Mouse (Mus musculus): ENCODE measurements around the gene Gxylt1.

- TF ChIP-seq CTCF (IDR thresholded peaks at IDR 0.05; ENCODE audit: borderline replicate concordance, extremely low read depth, insufficient read depth, insufficient read length) (no peak), POLR2A (IDR thresholded peaks at IDR 0.05; ENCODE audit: borderline replicate concordance, extremely low read depth, insufficient read depth, insufficient read length, poor library complexity, severe bottlenecking) (no peak)
Observed at GRCm38 (mm10) chr15:93288321-93288720, 13.3 kb upstream of the Gxylt1 start.

Data from brain, embryonic 14.5 days (tissue).